Mouse (Mus musculus) 416B (cell line): ENCODE measurements around the gene Zcchc14.

Experiments used
- DNase-seq: peaks from one replicate; pipeline ENCODE4 v3.0.0; 2011; ENCODE audit warnings: low read depth

Gene Zcchc14

GRCm38 (mm10) chr8:121663101-121663500 is 10.4 kb upstream of the Zcchc14 start:
- DNase-seq: no peak

- DNase-seq: no peak
Measured at GRCm38 (mm10) chr8:121661631-121662357, 9.1 kb upstream of the Zcchc14 start.

- DNase-seq: no peak
Measured at GRCm38 (mm10) chr8:121660602-121661001, 7.9 kb upstream of the Zcchc14 start.

GRCm38 (mm10) chr8:121654966-121655494 is 2.3 kb upstream of the Zcchc14 start:
- no peak for DNase-seq

GRCm38 (mm10) chr8:121654131-121654530 is 1.4 kb upstream of the Zcchc14 start:
- DNase-seq: no peak

- DNase-seq: no peak
Measured at GRCm38 (mm10) chr8:121653340-121654019, 779 bp upstream of the Zcchc14 start.

GRCm38 (mm10) chr8:121651874-121652361 is 783 bp downstream of the Zcchc14 start:
- no peak for DNase-seq

- DNase-seq: no peak
Measured at GRCm38 (mm10) chr8:121651308-121651873, 1.3 kb downstream of the Zcchc14 start.

GRCm38 (mm10) chr8:121650389-121651307 is 2.1 kb downstream of the Zcchc14 start:
- peak; percentile 91 for DNase-seq

GRCm38 (mm10) chr8:121649904-121650303 is 2.8 kb downstream of the Zcchc14 start:
- no peak for DNase-seq

- DNase-seq: no peak
Measured at GRCm38 (mm10) chr8:121649423-121649822, 3.3 kb downstream of the Zcchc14 start.

GRCm38 (mm10) chr8:121648451-121648850 is 4.2 kb downstream of the Zcchc14 start:
- DNase-seq: no peak

- no peak for DNase-seq
Measured at GRCm38 (mm10) chr8:121647511-121648215, 5.0 kb downstream of the Zcchc14 start.

GRCm38 (mm10) chr8:121643384-121643783 is 9.3 kb downstream of the Zcchc14 start:
- peak; percentile 91 for DNase-seq

GRCm38 (mm10) chr8:121642804-121643203 is 9.9 kb downstream of the Zcchc14 start:
- DNase-seq: no peak

- DNase-seq: peak; percentile 73
Measured at GRCm38 (mm10) chr8:121636180-121636579, 16.5 kb downstream of the Zcchc14 start.

GRCm38 (mm10) chr8:121635534-121635933 is 17.2 kb downstream of the Zcchc14 start:
- DNase-seq: peak; percentile 65

GRCm38 (mm10) chr8:121632401-121632800 is 20.3 kb downstream of the Zcchc14 start:
- no peak for DNase-seq

GRCm38 (mm10) chr8:121631645-121632071 is 21.0 kb downstream of the Zcchc14 start:
- DNase-seq: no peak

GRCm38 (mm10) chr8:121628681-121629080 is 24.0 kb downstream of the Zcchc14 start:
- DNase-seq: no peak

- DNase-seq: no peak
Measured at GRCm38 (mm10) chr8:121623043-121623442, 29.7 kb downstream of the Zcchc14 start.
